Mouse (Mus musculus) cerebellum, postnatal 25 days (tissue): ENCODE measurements at regions not wholly inside any gene's neighbourhood (a gene's known extent, or its start where the extent isn't known, plus 50 kb on each side); places are given as distances from the start of the nearest gene placed in this dataset.
"Not testable (repeated sequence)": the region's sequence is repeated elsewhere in the genome, so short reads cannot be mapped to it uniquely, and the experiment has no call there.

Experiments used
- DNase-seq, 2 experiments: peaks; one replicate each; pipeline ENCODE4 v3.0.0; 2021; ENCODE audit warnings: mixed read lengths in 2 of 2

- no peak for DNase-seq
Observed at GRCm38 (mm10) chr13:45130516-45131249, 52.2 kb downstream of the Gm9817 start.

DNA sequence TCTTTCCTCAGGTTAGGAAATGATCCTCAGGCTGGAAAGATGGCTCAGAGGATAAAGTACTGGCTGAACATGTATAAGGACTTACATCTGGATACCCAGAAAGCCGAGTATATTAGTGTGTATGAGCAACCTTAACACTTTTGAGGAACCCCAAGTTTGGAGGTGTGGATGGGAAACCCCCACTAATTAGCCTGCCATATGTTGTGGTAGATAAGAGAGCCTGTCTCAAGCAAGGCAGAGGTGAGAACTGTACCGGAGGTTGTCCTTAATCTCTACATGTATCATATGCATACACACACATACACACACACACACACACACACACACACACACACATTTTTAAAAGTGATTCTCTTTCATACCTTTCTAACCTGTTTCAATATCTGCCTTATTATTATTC, 62.1 kb downstream of the Gm9817 start:
- DNase-seq, result no peak

GRCm38 (mm10) chr13:45145129-45145528, 66.6 kb downstream of the Gm9817 start:
- DNase-seq, result no peak

GRCm38 (mm10) chr13:45156223-45156622, 77.7 kb downstream of the Gm9817 start:
- no peak for DNase-seq

- no peak for DNase-seq
Observed at GRCm38 (mm10) chr13:45156982-45157381, 78.5 kb downstream of the Gm9817 start.

GRCm38 (mm10) chr13:45160281-45160680, 81.8 kb downstream of the Gm9817 start:
- no peak for DNase-seq

- DNase-seq, result no peak
Observed at GRCm38 (mm10) chr13:45164001-45164778, 85.7 kb downstream of the Gm9817 start.

- no peak for DNase-seq
Observed at GRCm38 (mm10) chr13:45165159-45165558, 86.7 kb downstream of the Gm9817 start.

GRCm38 (mm10) chr13:45169716-45170115, 91.2 kb downstream of the Gm9817 start:
- no peak for DNase-seq

GRCm38 (mm10) chr13:45173139-45173538, 94.6 kb downstream of the Gm9817 start:
- no peak for DNase-seq

GRCm38 (mm10) chr13:45175711-45176205, 97.3 kb downstream of the Gm9817 start:
- DNase-seq, result not testable (repeated sequence)

GRCm38 (mm10) chr13:45181529-45182230, 103.2 kb downstream of the Gm9817 start:
- DNase-seq, result peak in 1 of 2 experiments; percentile 53

GRCm38 (mm10) chr13:45189389-45189788, 110.9 kb downstream of the Gm9817 start:
- no peak for DNase-seq

- no peak for DNase-seq
Observed at GRCm38 (mm10) chr13:45190151-45190550, 111.7 kb downstream of the Gm9817 start.

- no peak for DNase-seq
Observed at GRCm38 (mm10) chr13:45192079-45192478, 113.6 kb downstream of the Gm9817 start.

- DNase-seq, result no peak
Observed at GRCm38 (mm10) chr13:45195562-45195961, 117.1 kb downstream of the Gm9817 start.

- DNase-seq, result no peak
Observed at GRCm38 (mm10) chr13:45196363-45196762, 117.9 kb downstream of the Gm9817 start.

- peak; percentile 51 to 60 for DNase-seq
Observed at GRCm38 (mm10) chr13:45200511-45201120, 122.1 kb downstream of the Gm9817 start.

GRCm38 (mm10) chr13:45204856-45205255, 126.4 kb downstream of the Gm9817 start:
- no peak for DNase-seq

DNA sequence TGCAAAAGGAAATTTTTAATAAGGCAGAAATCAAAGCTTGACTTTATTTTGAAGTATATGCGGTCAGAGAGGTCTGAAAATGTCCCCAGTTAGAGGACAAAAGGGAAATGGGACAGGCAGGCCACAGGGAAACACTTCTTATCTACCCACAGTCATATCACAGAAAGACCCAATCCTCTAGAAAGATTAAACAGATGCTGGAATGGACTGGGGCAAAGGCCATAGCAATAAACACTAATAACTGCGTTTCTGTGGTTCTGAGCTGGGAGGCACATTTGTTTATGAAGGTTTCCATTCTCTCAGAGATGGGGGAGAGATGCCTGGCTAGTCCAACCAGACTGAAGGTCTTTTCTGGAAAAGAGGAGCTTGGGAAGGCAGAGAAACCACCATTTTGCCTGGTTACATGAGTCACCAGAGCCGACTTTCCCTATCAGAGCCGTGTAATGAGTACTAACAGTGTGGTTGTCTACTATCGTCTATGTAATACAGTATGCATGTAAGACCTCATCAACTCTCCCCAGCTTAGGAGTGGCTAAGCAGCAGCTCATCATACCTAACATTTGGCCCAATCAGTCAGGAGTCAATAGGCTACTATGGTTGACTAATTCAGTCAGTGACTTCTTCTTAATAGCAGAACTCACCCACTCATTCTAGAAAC, 130.2 kb downstream of the Gm9817 start:
- no peak for DNase-seq

DNA sequence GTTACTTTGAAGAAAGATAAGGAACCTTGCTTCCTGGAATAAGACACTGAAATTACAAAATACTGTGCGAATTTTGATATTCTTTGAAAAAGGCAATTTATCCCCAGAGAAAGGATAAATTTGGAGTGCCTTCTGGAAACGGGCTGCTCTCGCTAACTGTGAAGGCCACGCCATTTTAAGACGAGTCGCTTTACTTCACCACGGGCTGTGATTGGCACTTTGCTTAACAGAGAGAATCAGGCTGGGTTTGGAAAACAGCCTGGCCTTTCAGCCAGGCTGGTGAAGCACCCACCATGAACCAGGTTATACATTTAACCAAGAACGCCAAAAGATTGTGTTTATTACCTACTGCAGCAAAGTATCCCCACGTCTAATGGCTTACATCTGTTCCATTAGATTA, 132.7 kb downstream of the Gm9817 start:
- no peak for DNase-seq

GRCm38 (mm10) chr13:45213116-45213834, 134.8 kb downstream of the Gm9817 start:
- DNase-seq, result peak in 1 of 2 experiments; percentile 31
